Mouse (Mus musculus): ENCODE results near the gene Nploc4.

DNA sequence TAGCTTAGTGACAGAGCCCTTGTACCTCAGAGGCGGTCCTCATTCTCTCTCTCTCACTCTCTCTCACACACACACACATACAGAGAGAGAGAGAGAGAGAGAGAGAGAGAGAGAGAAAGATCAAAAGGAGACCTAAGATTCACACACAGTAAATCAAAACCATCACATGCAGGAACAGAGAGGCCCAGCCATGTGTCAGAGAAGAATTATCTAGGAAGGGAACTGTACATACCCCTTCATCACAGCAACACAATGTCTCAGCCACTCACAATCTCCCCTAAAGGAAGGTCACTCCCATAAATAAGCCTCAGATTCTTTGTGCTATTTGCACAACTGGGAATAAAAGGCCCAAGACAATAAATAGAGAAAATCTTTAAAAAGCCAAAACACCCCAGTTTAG is 18.9 kb downstream of the Nploc4 start:
- no peak for TF ChIP-seq CTCF (IDR thresholded peaks at IDR 0.05; ENCODE audit: low read depth, low read length)
- no peak for TF ChIP-seq POLR2A (IDR thresholded peaks at IDR 0.05; ENCODE audit: insufficient read depth, low read length)
- no peak for TF ChIP-seq EP300 (IDR thresholded peaks at IDR 0.05; ENCODE audit: insufficient read depth, low read depth, low read length)
